Mouse (Mus musculus): Measurements from ENCODE around the gene Pbx1.
"Not testable (repeated sequence)": the region's sequence is repeated elsewhere in the genome, so short reads cannot be mapped to it uniquely, and the experiment has no call there.

Gene Pbx1

GRCm38 (mm10) chr1:168432232-168432280 lies at the start of gene Pbx1:
Pbx1 (minus strand) TSS chr1:168432270.
- not testable (repeated sequence) for DNase-seq

- no peak for DNase-seq
Observed at GRCm38 (mm10) chr1:168479626-168480025, 47.6 kb upstream of the Pbx1 start.

- DNase-seq, result no peak
Observed at GRCm38 (mm10) chr1:168478829-168479228, 46.8 kb upstream of the Pbx1 start.

- DNase-seq, result no peak
Observed at GRCm38 (mm10) chr1:168476917-168477316, 44.8 kb upstream of the Pbx1 start.

- DNase-seq, result peak; percentile 14 to 16
Observed at GRCm38 (mm10) chr1:168476216-168476897, 44.3 kb upstream of the Pbx1 start.

GRCm38 (mm10) chr1:168475579-168476208 lies 43.6 kb upstream of the Pbx1 start:
- DNase-seq, result no peak

- DNase-seq, result peak in 1 of 2 experiments; percentile 18
Observed at GRCm38 (mm10) chr1:168473255-168474069, 41.4 kb upstream of the Pbx1 start.

- DNase-seq, result no peak
Observed at GRCm38 (mm10) chr1:168472545-168473254, 40.6 kb upstream of the Pbx1 start.

- no peak for DNase-seq
Observed at GRCm38 (mm10) chr1:168459426-168459825, 27.4 kb upstream of the Pbx1 start.

- DNase-seq, result no peak
Observed at GRCm38 (mm10) chr1:168457191-168457747, 25.2 kb upstream of the Pbx1 start.

GRCm38 (mm10) chr1:168455178-168455577 lies 23.1 kb upstream of the Pbx1 start:
- DNase-seq, result no peak

GRCm38 (mm10) chr1:168433671-168434070 lies 1.6 kb upstream of the Pbx1 start:
- no peak for DNase-seq

- peak; percentile 97 to 100 for DNase-seq
Observed at GRCm38 (mm10) chr1:168432281-168432725, 233 bp upstream of the Pbx1 start.

- DNase-seq, result peak in 1 of 2 experiments; percentile 91
Observed at GRCm38 (mm10) chr1:168431711-168432231, 299 bp downstream of the Pbx1 start.

GRCm38 (mm10) chr1:168430868-168431710 lies 981 bp downstream of the Pbx1 start:
- DNase-seq, result peak in 1 of 2 experiments; percentile 65

GRCm38 (mm10) chr1:168429856-168430644 lies 2.0 kb downstream of the Pbx1 start:
- DNase-seq, result no peak

GRCm38 (mm10) chr1:168429406-168429805 lies 2.7 kb downstream of the Pbx1 start:
- DNase-seq, result no peak

GRCm38 (mm10) chr1:168428255-168428654 lies 3.8 kb downstream of the Pbx1 start:
- DNase-seq, result no peak

GRCm38 (mm10) chr1:168427596-168427995 lies 4.5 kb downstream of the Pbx1 start:
- DNase-seq, result no peak

- no peak for DNase-seq
Observed at GRCm38 (mm10) chr1:168426900-168427299, 5.2 kb downstream of the Pbx1 start.

- DNase-seq, result no peak
Observed at GRCm38 (mm10) chr1:168426281-168426680, 5.8 kb downstream of the Pbx1 start.
